Mouse (Mus musculus) midbrain, embryonic 12.5 days (tissue): ENCODE measurements around the gene Cd248. TPM values are rescaled to one million over a fixed set of nuclear protein-coding genes. Genes with fewer than 3 reads are reported as not detected.
A peak's percentile ranks its signal among the peaks of the same experiment; 100 is the strongest.

Experiments used
- ATAC-seq: fragments of 200-750 bp; cut with Nextera tagmentation; 2 replicates; pipeline ENCODE4 v1.8.0; 2017; ENCODE audit warnings: low read depth, moderate TSS enrichment, moderate library complexity; ENCODE audit not compliant: low FRiP score
- H3K27ac ChIP-seq: fragments of 300-500 bp; sonication (generic); replicated peaks from 2 replicates; pipeline ENCODE4 v1.5.1; 2016; ENCODE audit warnings: mild to moderate bottlenecking
- H3K27me3 ChIP-seq: fragments of 300-500 bp; sonication (generic); 2 replicates; pipeline ENCODE4 v1.6.1; 2016; ENCODE audit warnings: mild to moderate bottlenecking
- H3K36me3 ChIP-seq: fragments of 300-500 bp; sonication (generic); 2 replicates; pipeline ENCODE4 v1.6.1; 2016
- H3K4me1 ChIP-seq: fragments of 300-500 bp; sonication (generic); 2 replicates; pipeline ENCODE4 v1.6.1; 2016
- H3K4me2 ChIP-seq: fragments of 300-500 bp; sonication (generic); replicated peaks from 2 replicates; pipeline ENCODE4 v1.6.1; 2016; ENCODE audit warnings: mild to moderate bottlenecking, moderate library complexity
- H3K4me3 ChIP-seq: fragments of 300-500 bp; sonication (generic); 2 replicates; pipeline ENCODE4 v1.5.1; 2016; ENCODE audit warnings: mild to moderate bottlenecking
- H3K9ac ChIP-seq: fragments of 300-500 bp; sonication (generic); replicated peaks from 2 replicates; pipeline ENCODE4 v1.6.1; 2016; ENCODE audit warnings: mild to moderate bottlenecking, moderate library complexity
- H3K9me3 ChIP-seq: fragments of 300-500 bp; sonication (generic); 2 replicates; pipeline ENCODE4 v1.6.1; 2016; ENCODE audit warnings: mild to moderate bottlenecking
- WGBS: fragments of 180-500 bp; shearing (Covaris S2); methylation state at CpG from one replicate; pipeline ENCODE4 v1.1.7; 2016; 5-methylcytosine and 5-hydroxymethylcytosine counted together
- polyA plus RNA-seq: library from polyadenylated mRNA; unstranded; fragments of >200 nt; fragmentation: Nextera tagmentation; extraction: Ambion mirVana; gene quantifications from 2 replicates; pipeline ENCODE4 v1.2.1, GENCODE M21; 2016

Gene Cd248
- polyA plus RNA-seq, 1 experiment from 2014 or later: 31.5 TPM

- Histone ChIP-seq H3K36me3 (no peaks in the 10 kb centered on the region), H3K27me3 (peaks cover 82% of the 10 kb centered on the region), H3K9me3 (no peaks in the 10 kb centered on the region), H3K4me1 (peaks cover 57% of the 10 kb centered on the region), H3K27ac (no peak overlapping the region), H3K9ac (no peak overlapping the region), H3K4me3 (no peak overlapping the region), H3K4me2 (peak overlapping the region; percentile 17; the same call in 1 of the 2 replicates)
- no peak for ATAC-seq
- WGBS: 76% methylated on average over 7 of the region's 7 CpGs
Measured at GRCm38 (mm10) chr19:5069978-5070377, 2.1 kb downstream of the Cd248 start.

- WGBS: 7% methylated on average over 11 of the region's 11 CpGs
- peaks cover 76% of the 10 kb centered on the region for H3K27me3 ChIP-seq
- peak overlapping the region; percentile 67 for H3K4me2 ChIP-seq
- H3K4me3 ChIP-seq: peak overlapping the region; percentile 40
- peak overlapping the region; percentile 66 for H3K27ac ChIP-seq
- no peaks in the 10 kb centered on the region for H3K9me3 ChIP-seq
- no peaks in the 10 kb centered on the region for H3K36me3 ChIP-seq
- no peak for ATAC-seq
- H3K4me1 ChIP-seq: peaks cover 57% of the 10 kb centered on the region
- peak overlapping the region; percentile 54 for H3K9ac ChIP-seq
Measured at GRCm38 (mm10) chr19:5071077-5071476, 3.2 kb downstream of the Cd248 start.

DNA sequence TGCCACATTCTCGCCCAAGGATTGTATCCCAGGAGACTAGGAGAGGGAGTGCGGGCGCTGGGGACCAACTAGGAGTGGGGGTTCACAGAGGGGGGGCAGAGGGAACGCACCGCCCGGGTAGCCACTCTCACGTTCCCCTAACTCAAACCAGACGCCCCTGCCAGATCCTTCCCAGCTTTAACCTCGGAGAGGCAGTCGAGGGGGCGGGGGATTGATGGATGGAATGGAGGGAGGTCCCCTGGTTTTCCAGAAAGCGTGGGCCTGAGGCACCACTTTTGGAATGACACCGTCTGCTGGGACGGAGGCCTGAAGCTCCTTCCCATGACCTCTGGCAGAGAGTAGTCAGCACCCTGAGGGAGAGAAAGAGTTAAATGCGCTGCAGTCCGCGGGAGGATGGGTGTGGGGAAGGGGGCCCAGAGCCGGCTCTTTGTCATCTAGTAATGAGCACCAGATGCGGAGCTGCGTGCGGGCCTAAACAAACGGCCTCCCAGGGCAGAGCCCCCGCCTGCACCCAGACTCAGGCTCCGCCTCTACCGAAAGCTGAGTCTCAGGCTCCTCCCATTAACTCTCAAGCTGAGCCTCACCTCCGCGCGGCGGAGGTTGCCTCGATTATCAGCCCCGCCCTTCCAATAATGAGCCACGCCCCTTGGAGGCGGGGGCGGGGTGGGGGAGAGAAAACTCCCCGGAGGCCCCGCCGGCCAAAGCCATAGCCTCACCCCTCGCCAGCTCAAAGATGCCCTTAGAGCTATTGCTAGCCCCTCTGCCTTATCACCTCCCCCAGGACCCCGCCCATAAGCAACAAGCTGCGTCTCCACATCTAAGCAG, 3.9 kb downstream of the Cd248 start:
- 1% methylated on average over 39 of the region's 40 CpGs for WGBS
- Histone ChIP-seq H3K9ac (peak overlapping the region; percentile 54), H3K9me3 (no peaks in the 10 kb centered on the region), H3K4me1 (peaks cover 57% of the 10 kb centered on the region), H3K27me3 (peaks cover 69% of the 10 kb centered on the region), H3K36me3 (no peaks in the 10 kb centered on the region), H3K4me2 (peak overlapping the region; percentile 67), H3K4me3 (peak overlapping the region; percentile 40), H3K27ac (peak overlapping the region; percentile 66)
- peak; percentile 85 for ATAC-seq

- peak overlapping the region; percentile 54 for H3K9ac ChIP-seq
- 0 out of 2 replicates have a peak overlapping the region, but pooled peaks have one; percentile 66 for H3K27ac ChIP-seq
- no peaks in the 10 kb centered on the region for H3K36me3 ChIP-seq
- WGBS: 3% methylated on average over 20 of the region's 20 CpGs
- peak overlapping the region; percentile 67 for H3K4me2 ChIP-seq
- peak overlapping the region; percentile 40 for H3K4me3 ChIP-seq
- H3K4me1 ChIP-seq: peaks cover 49% of the 10 kb centered on the region
- H3K9me3 ChIP-seq: no peaks in the 10 kb centered on the region
- peak; percentile 11 for ATAC-seq
- H3K27me3 ChIP-seq: peaks cover 61% of the 10 kb centered on the region
Measured at GRCm38 (mm10) chr19:5072389-5073019, 4.6 kb downstream of the Cd248 start.

GRCm38 (mm10) chr19:5073028-5073427, 5.2 kb downstream of the Cd248 start:
- 2% methylated on average over 15 of the region's 15 CpGs for WGBS
- H3K27ac ChIP-seq: no peak overlapping the region
- no peak overlapping the region for H3K9ac ChIP-seq
- no peaks in the 10 kb centered on the region for H3K9me3 ChIP-seq
- peak overlapping the region; percentile 67 for H3K4me2 ChIP-seq
- peaks cover 56% of the 10 kb centered on the region for H3K27me3 ChIP-seq
- H3K36me3 ChIP-seq: no peaks in the 10 kb centered on the region
- peak overlapping the region; percentile 40 for H3K4me3 ChIP-seq
- ATAC-seq: peak; percentile 17; the same call in 1 of the 2 replicates
- peaks cover 44% of the 10 kb centered on the region for H3K4me1 ChIP-seq

GRCm38 (mm10) chr19:5073518-5073917, 5.6 kb downstream of the Cd248 start:
- ATAC-seq: no peak
- H3K4me2 ChIP-seq: no peak overlapping the region
- WGBS: 51% methylated on average over 5 of the region's 5 CpGs
- no peaks in the 10 kb centered on the region for H3K36me3 ChIP-seq
- H3K4me3 ChIP-seq: no peak overlapping the region
- no peaks in the 10 kb centered on the region for H3K9me3 ChIP-seq
- H3K27me3 ChIP-seq: peaks cover 55% of the 10 kb centered on the region
- peaks cover 39% of the 10 kb centered on the region for H3K4me1 ChIP-seq
- H3K27ac ChIP-seq: no peak overlapping the region
- H3K9ac ChIP-seq: no peak overlapping the region

DNA sequence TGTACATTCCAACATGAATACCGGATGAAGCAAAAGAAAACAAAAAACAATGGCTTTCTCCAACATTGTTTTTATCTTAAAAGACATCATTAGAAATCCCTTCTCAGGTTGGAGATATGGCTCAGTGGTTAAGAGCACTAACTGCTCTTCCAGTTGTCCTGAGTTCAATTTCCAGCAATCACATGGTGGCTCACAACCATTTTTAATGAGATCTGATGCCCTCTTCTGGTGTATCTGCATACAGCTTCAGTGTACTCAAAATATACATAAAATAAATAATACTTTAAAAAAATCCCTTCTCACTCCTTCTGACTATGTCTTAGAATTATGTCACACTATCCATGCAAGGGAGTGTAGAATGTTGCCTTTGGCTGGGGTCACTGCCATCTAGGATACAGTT, 11.4 kb downstream of the Cd248 start:
- Histone ChIP-seq H3K36me3 (no peaks in the 10 kb centered on the region), H3K4me3 (no peak overlapping the region), H3K9ac (no peak overlapping the region), H3K27me3 (peaks cover 64% of the 10 kb centered on the region), H3K4me1 (no peaks in the 10 kb centered on the region), H3K27ac (no peak overlapping the region), H3K9me3 (no peaks in the 10 kb centered on the region), H3K4me2 (no peak overlapping the region)
- no peak for ATAC-seq
- WGBS: 95% methylated on average over 1 of the region's 1 CpGs

GRCm38 (mm10) chr19:5082005-5082404, 14.1 kb downstream of the Cd248 start:
- no peak for ATAC-seq
- H3K36me3 ChIP-seq: no peaks in the 10 kb centered on the region
- H3K27me3 ChIP-seq: peaks cover 77% of the 10 kb centered on the region
- no peak overlapping the region for H3K4me3 ChIP-seq
- no peaks in the 10 kb centered on the region for H3K9me3 ChIP-seq
- H3K4me1 ChIP-seq: peaks cover 9% of the 10 kb centered on the region
- H3K9ac ChIP-seq: no peak overlapping the region
- H3K27ac ChIP-seq: no peak overlapping the region
- 67% methylated on average over 18 of the region's 18 CpGs for WGBS
- H3K4me2 ChIP-seq: no peak overlapping the region

GRCm38 (mm10) chr19:5082596-5082995, 14.7 kb downstream of the Cd248 start:
- H3K36me3 ChIP-seq: no peaks in the 10 kb centered on the region
- H3K4me2 ChIP-seq: no peak overlapping the region
- H3K4me3 ChIP-seq: no peak overlapping the region
- ATAC-seq: no peak
- H3K27me3 ChIP-seq: peaks cover 77% of the 10 kb centered on the region
- peaks cover 14% of the 10 kb centered on the region for H3K4me1 ChIP-seq
- 77% methylated on average over 24 of the region's 24 CpGs for whole genome bisulfite sequencing
- H3K27ac ChIP-seq: no peak overlapping the region
- no peaks in the 10 kb centered on the region for H3K9me3 ChIP-seq
- no peak overlapping the region for H3K9ac ChIP-seq

GRCm38 (mm10) chr19:5083961-5084833, 16.3 kb downstream of the Cd248 start:
- Histone ChIP-seq H3K27ac (no peak overlapping the region), H3K4me3 (peak overlapping the region; percentile 47; the same call in 1 of the 2 replicates), H3K36me3 (no peaks in the 10 kb centered on the region), H3K9ac (no peak overlapping the region), H3K9me3 (no peaks in the 10 kb centered on the region), H3K4me2 (peak overlapping the region; percentile 72; the same call in 1 of the 2 replicates), H3K27me3 (peaks cover 73% of the 10 kb centered on the region), H3K4me1 (peaks cover 22% of the 10 kb centered on the region)
- no peak for ATAC-seq
- 75% methylated on average over 3 of the region's 3 CpGs for WGBS

- Histone ChIP-seq H3K27ac (no peak overlapping the region), H3K27me3 (peaks cover 70% of the 10 kb centered on the region), H3K4me3 (peak overlapping the region; percentile 47), H3K9ac (peak overlapping the region; percentile 56; the same call in 1 of the 2 replicates), H3K36me3 (no peaks in the 10 kb centered on the region), H3K9me3 (no peaks in the 10 kb centered on the region), H3K4me1 (peaks cover 27% of the 10 kb centered on the region), H3K4me2 (peak overlapping the region; percentile 72)
- WGBS: 7% methylated on average over 15 of the region's 15 CpGs
- no peak for ATAC-seq
Measured at GRCm38 (mm10) chr19:5084834-5085144, 16.9 kb downstream of the Cd248 start.
